Mouse (Mus musculus): ENCODE results near the gene Mybphl. TPM values are rescaled to one million over a fixed set of nuclear protein-coding genes. Genes with fewer than 3 reads are reported as not detected.

Gene Mybphl
- polyA plus RNA-seq (2011; ENCODE audit: insufficient read depth, insufficient read length, low read depth, missing spikeins), result not detected in 2 replicates

- Histone ChIP-seq H3K27ac (ENCODE audit: insufficient read depth, low read length) (no peak within 1 kb of the TSS), H3K9ac (ENCODE audit: low read depth, poor library complexity, severe bottlenecking) (no peak within 1 kb of the TSS), H3K27me3 (ENCODE audit: control insufficient read depth, insufficient read depth, low read length, poor library complexity, severe bottlenecking) (no peaks in the 10 kb centered on the region), H3K36me3 (ENCODE audit: control insufficient read depth, insufficient read depth, low read length, poor library complexity, severe bottlenecking) (no peaks in the 10 kb centered on the region), H3K4me1 (ENCODE audit: control insufficient read depth, insufficient read depth, low read length) (no peaks in the 10 kb centered on the region), H3K4me3 (ENCODE audit: low read depth, low read length) (no peak within 1 kb of the TSS), H3K9me3 (replicated peaks; ENCODE audit: control insufficient read depth, insufficient read depth, low read length, poor library complexity, severe bottlenecking) (no peaks in the 10 kb centered on the region)
- TF ChIP-seq CTCF (IDR thresholded peaks at IDR 0.05; ENCODE audit: low read depth, low read length), result no peak
- no peak for TF ChIP-seq POLR2A (IDR thresholded peaks at IDR 0.05; ENCODE audit: insufficient read depth, low read length)
- TF ChIP-seq EP300 (IDR thresholded peaks at IDR 0.05; ENCODE audit: insufficient read depth, low read depth, low read length), result no peak
Measured at GRCm38 (mm10) chr3:108364270-108364995, at the start of gene Mybphl. TSS of gene Mybphl (plus strand) at chr3:108364911.

GRCm38 (mm10) chr3:108318517-108318916 lies 46.2 kb upstream of the Mybphl start:
- Histone ChIP-seq H3K36me3 (ENCODE audit: control insufficient read depth, insufficient read depth, low read length, poor library complexity, severe bottlenecking) (no peaks in the 10 kb centered on the region), H3K9ac (ENCODE audit: low read depth, poor library complexity, severe bottlenecking) (no peak overlapping the region), H3K27ac (ENCODE audit: insufficient read depth, low read length) (0 out of 2 replicates have a peak overlapping the region, but pooled peaks have one; percentile 38), H3K4me3 (ENCODE audit: low read depth, low read length) (no peak overlapping the region), H3K4me1 (ENCODE audit: control insufficient read depth, insufficient read depth, low read length) (peaks cover 3% of the 10 kb centered on the region), H3K27me3 (ENCODE audit: control insufficient read depth, insufficient read depth, low read length, poor library complexity, severe bottlenecking) (no peaks in the 10 kb centered on the region), H3K9me3 (replicated peaks; ENCODE audit: control insufficient read depth, insufficient read depth, low read length, poor library complexity, severe bottlenecking) (no peaks in the 10 kb centered on the region)
- no peak for TF ChIP-seq CTCF (IDR thresholded peaks at IDR 0.05; ENCODE audit: low read depth, low read length)
- no peak for TF ChIP-seq EP300 (IDR thresholded peaks at IDR 0.05; ENCODE audit: insufficient read depth, low read depth, low read length)
- TF ChIP-seq POLR2A (IDR thresholded peaks at IDR 0.05; ENCODE audit: insufficient read depth, low read length), result no peak

GRCm38 (mm10) chr3:108321671-108322070 lies 43.0 kb upstream of the Mybphl start:
- H3K27me3 ChIP-seq (ENCODE audit: control insufficient read depth, insufficient read depth, low read length, poor library complexity, severe bottlenecking), result no peaks in the 10 kb centered on the region
- no peak overlapping the region for H3K27ac ChIP-seq (ENCODE audit: insufficient read depth, low read length)
- no peak overlapping the region for H3K4me3 ChIP-seq (ENCODE audit: low read depth, low read length)
- no peaks in the 10 kb centered on the region for H3K9me3 ChIP-seq (replicated peaks; ENCODE audit: control insufficient read depth, insufficient read depth, low read length, poor library complexity, severe bottlenecking)
- H3K4me1 ChIP-seq (ENCODE audit: control insufficient read depth, insufficient read depth, low read length), result peaks cover 3% of the 10 kb centered on the region
- no peaks in the 10 kb centered on the region for H3K36me3 ChIP-seq (ENCODE audit: control insufficient read depth, insufficient read depth, low read length, poor library complexity, severe bottlenecking)
- TF ChIP-seq CTCF (IDR thresholded peaks at IDR 0.05; ENCODE audit: low read depth, low read length) (no peak), POLR2A (IDR thresholded peaks at IDR 0.05; ENCODE audit: insufficient read depth, low read length) (no peak)
- H3K9ac ChIP-seq (ENCODE audit: low read depth, poor library complexity, severe bottlenecking), result no peak overlapping the region

GRCm38 (mm10) chr3:108322136-108322535 lies 42.6 kb upstream of the Mybphl start:
- Histone ChIP-seq H3K27me3 (ENCODE audit: control insufficient read depth, insufficient read depth, low read length, poor library complexity, severe bottlenecking) (no peaks in the 10 kb centered on the region), H3K27ac (ENCODE audit: insufficient read depth, low read length) (no peak overlapping the region), H3K4me1 (ENCODE audit: control insufficient read depth, insufficient read depth, low read length) (peaks cover 3% of the 10 kb centered on the region), H3K4me3 (ENCODE audit: low read depth, low read length) (no peak overlapping the region), H3K36me3 (ENCODE audit: control insufficient read depth, insufficient read depth, low read length, poor library complexity, severe bottlenecking) (no peaks in the 10 kb centered on the region), H3K9ac (ENCODE audit: low read depth, poor library complexity, severe bottlenecking) (no peak overlapping the region), H3K9me3 (replicated peaks; ENCODE audit: control insufficient read depth, insufficient read depth, low read length, poor library complexity, severe bottlenecking) (no peaks in the 10 kb centered on the region)
- TF ChIP-seq EP300 (IDR thresholded peaks at IDR 0.05; ENCODE audit: insufficient read depth, low read depth, low read length) (no peak), POLR2A (IDR thresholded peaks at IDR 0.05; ENCODE audit: insufficient read depth, low read length) (no peak), CTCF (IDR thresholded peaks at IDR 0.05; ENCODE audit: low read depth, low read length) (no peak)

- Histone ChIP-seq H3K4me1 (ENCODE audit: control insufficient read depth, insufficient read depth, low read length) (peaks cover 3% of the 10 kb centered on the region), H3K9me3 (replicated peaks; ENCODE audit: control insufficient read depth, insufficient read depth, low read length, poor library complexity, severe bottlenecking) (no peaks in the 10 kb centered on the region), H3K27ac (ENCODE audit: insufficient read depth, low read length) (no peak overlapping the region), H3K9ac (ENCODE audit: low read depth, poor library complexity, severe bottlenecking) (no peak overlapping the region), H3K36me3 (ENCODE audit: control insufficient read depth, insufficient read depth, low read length, poor library complexity, severe bottlenecking) (no peaks in the 10 kb centered on the region), H3K27me3 (ENCODE audit: control insufficient read depth, insufficient read depth, low read length, poor library complexity, severe bottlenecking) (no peaks in the 10 kb centered on the region), H3K4me3 (ENCODE audit: low read depth, low read length) (no peak overlapping the region)
- no peak for TF ChIP-seq CTCF (IDR thresholded peaks at IDR 0.05; ENCODE audit: low read depth, low read length)
- TF ChIP-seq POLR2A (IDR thresholded peaks at IDR 0.05; ENCODE audit: insufficient read depth, low read length), result no peak
Measured at GRCm38 (mm10) chr3:108322962-108323361, 41.7 kb upstream of the Mybphl start.

GRCm38 (mm10) chr3:108324837-108325236 lies 39.9 kb upstream of the Mybphl start:
- TF ChIP-seq CTCF (IDR thresholded peaks at IDR 0.05; ENCODE audit: low read depth, low read length) (no peak), POLR2A (IDR thresholded peaks at IDR 0.05; ENCODE audit: insufficient read depth, low read length) (no peak), EP300 (IDR thresholded peaks at IDR 0.05; ENCODE audit: insufficient read depth, low read depth, low read length) (no peak)
- Histone ChIP-seq H3K27ac (ENCODE audit: insufficient read depth, low read length) (no peak overlapping the region), H3K4me1 (ENCODE audit: control insufficient read depth, insufficient read depth, low read length) (no peaks in the 10 kb centered on the region), H3K4me3 (ENCODE audit: low read depth, low read length) (no peak overlapping the region), H3K36me3 (ENCODE audit: control insufficient read depth, insufficient read depth, low read length, poor library complexity, severe bottlenecking) (no peaks in the 10 kb centered on the region), H3K27me3 (ENCODE audit: control insufficient read depth, insufficient read depth, low read length, poor library complexity, severe bottlenecking) (no peaks in the 10 kb centered on the region), H3K9me3 (replicated peaks; ENCODE audit: control insufficient read depth, insufficient read depth, low read length, poor library complexity, severe bottlenecking) (no peaks in the 10 kb centered on the region), H3K9ac (ENCODE audit: low read depth, poor library complexity, severe bottlenecking) (no peak overlapping the region)
